Mouse (Mus musculus) midbrain, embryonic 16.5 days (tissue): ENCODE data around the gene Nek2. TPM values are rescaled to one million over a fixed set of nuclear protein-coding genes. Genes with fewer than 3 reads are reported as not detected.

Experiments used
- ATAC-seq: fragments of 200-750 bp; cut with Nextera tagmentation; 2 replicates; pipeline ENCODE4 v1.8.0; 2017; ENCODE audit warnings: moderate TSS enrichment
- H3K27ac ChIP-seq: fragments of 300-500 bp; sonication (generic); 2 replicates; pipeline ENCODE4 v1.5.1; 2014; ENCODE audit warnings: mild to moderate bottlenecking, low read length, mixed read lengths
- H3K27me3 ChIP-seq: fragments of 300-500 bp; sonication (generic); 2 replicates; pipeline ENCODE4 v1.6.1; 2014; ENCODE audit warnings: low read depth, low read length, mixed read lengths; ENCODE audit not compliant: control insufficient read depth, insufficient read depth
- H3K36me3 ChIP-seq: fragments of 300-500 bp; sonication (generic); 2 replicates; pipeline ENCODE4 v1.6.1; 2014; ENCODE audit warnings: mild to moderate bottlenecking, low read length, moderate library complexity, mixed read lengths; ENCODE audit not compliant: control insufficient read depth, insufficient read depth
- H3K4me1 ChIP-seq: fragments of 300-500 bp; sonication (generic); 2 replicates; pipeline ENCODE4 v1.6.1; 2014; ENCODE audit warnings: mild to moderate bottlenecking, low read length, mixed read lengths; ENCODE audit not compliant: control insufficient read depth, insufficient read depth
- H3K4me2 ChIP-seq: fragments of 300-500 bp; sonication (generic); 2 replicates; pipeline ENCODE4 v1.6.1; 2014; ENCODE audit warnings: mild to moderate bottlenecking, low read length, mixed read lengths
- H3K4me3 ChIP-seq: fragments of 300-500 bp; sonication (generic); 2 replicates; pipeline ENCODE4 v1.5.1; 2014; ENCODE audit warnings: low read depth, mild to moderate bottlenecking, low read length, moderate library complexity, mixed read lengths
- H3K9ac ChIP-seq: fragments of 300-500 bp; sonication (generic); 2 replicates; pipeline ENCODE4 v1.6.1; 2014; ENCODE audit warnings: low read depth, low read length, mixed read lengths
- H3K9me3 ChIP-seq: fragments of 300-500 bp; sonication (generic); replicated peaks from 2 replicates; pipeline ENCODE4 v1.6.1; 2014; ENCODE audit warnings: mild to moderate bottlenecking, low read length, mixed read lengths; ENCODE audit not compliant: control insufficient read depth, poor library complexity, severe bottlenecking
- WGBS: fragments of 180-500 bp; shearing (Covaris S2); extraction: QIAGEN DNeasy Blood & Tissue Kit; methylation state at CpG from one replicate; pipeline ENCODE4 v1.1.7; 2014; 5-methylcytosine and 5-hydroxymethylcytosine counted together
- polyA plus RNA-seq: library from polyadenylated mRNA; unstranded; fragments of >200 nt; fragmentation: Nextera tagmentation; extraction: Ambion mirVana; gene quantifications from 2 replicates; pipeline ENCODE4 v1.2.1, GENCODE M21; 2015

Nek2 gene
- polyA plus RNA-seq, 1 experiment from 2014 or later, result 4.7 TPM

GRCm38 (mm10) chr1:191861247-191861646 is 40.0 kb downstream of the Nek2 start:
- Histone ChIP-seq H3K36me3 (no peaks in the 10 kb centered on the region), H3K4me2 (no peak overlapping the region), H3K9me3 (peaks cover 4% of the 10 kb centered on the region; the same call in 1 of the 2 replicates), H3K27ac (no peak overlapping the region), H3K27me3 (no peaks in the 10 kb centered on the region), H3K4me3 (no peak overlapping the region), H3K4me1 (no peaks in the 10 kb centered on the region), H3K9ac (no peak overlapping the region)
- 92% methylated on average over 5 of the region's 5 CpGs for WGBS
- ATAC-seq, result no peak

GRCm38 (mm10) chr1:191863833-191864550 is 42.7 kb downstream of the Nek2 start:
- no peaks in the 10 kb centered on the region for H3K9me3 ChIP-seq
- H3K27me3 ChIP-seq, result no peaks in the 10 kb centered on the region
- WGBS, result 68% methylated on average over 4 of the region's 4 CpGs
- H3K4me1 ChIP-seq, result no peaks in the 10 kb centered on the region
- no peaks in the 10 kb centered on the region for H3K36me3 ChIP-seq
- no peak overlapping the region for H3K4me3 ChIP-seq
- no peak overlapping the region for H3K4me2 ChIP-seq
- H3K9ac ChIP-seq, result no peak overlapping the region
- H3K27ac ChIP-seq, result no peak overlapping the region
- no peak for ATAC-seq

GRCm38 (mm10) chr1:191864551-191865027 is 43.3 kb downstream of the Nek2 start:
- H3K4me2 ChIP-seq, result no peak overlapping the region
- H3K9ac ChIP-seq, result no peak overlapping the region
- no peaks in the 10 kb centered on the region for H3K4me1 ChIP-seq
- no peaks in the 10 kb centered on the region for H3K27me3 ChIP-seq
- 89% methylated on average over 8 of the region's 8 CpGs for WGBS
- H3K27ac ChIP-seq, result no peak overlapping the region
- no peaks in the 10 kb centered on the region for H3K9me3 ChIP-seq
- H3K36me3 ChIP-seq, result no peaks in the 10 kb centered on the region
- ATAC-seq, result no peak
- H3K4me3 ChIP-seq, result no peak overlapping the region

GRCm38 (mm10) chr1:191872076-191872710 is 50.9 kb downstream of the Nek2 start:
- Histone ChIP-seq H3K36me3 (no peaks in the 10 kb centered on the region), H3K27me3 (no peaks in the 10 kb centered on the region), H3K9ac (no peak overlapping the region), H3K27ac (no peak overlapping the region), H3K9me3 (no peaks in the 10 kb centered on the region), H3K4me2 (no peak overlapping the region), H3K4me3 (no peak overlapping the region), H3K4me1 (no peaks in the 10 kb centered on the region)
- no peak for ATAC-seq
- 85% methylated on average over 6 of the region's 6 CpGs for WGBS

- Histone ChIP-seq H3K9me3 (no peaks in the 10 kb centered on the region), H3K27me3 (no peaks in the 10 kb centered on the region), H3K27ac (no peak overlapping the region), H3K36me3 (no peaks in the 10 kb centered on the region), H3K4me2 (no peak overlapping the region), H3K4me3 (no peak overlapping the region), H3K9ac (no peak overlapping the region), H3K4me1 (no peaks in the 10 kb centered on the region)
- ATAC-seq, result no peak
- 84% methylated on average over 7 of the region's 7 CpGs for WGBS
These were observed 53.8 kb downstream of the Nek2 start for GRCm38 (mm10) chr1:191875006-191875405.

GRCm38 (mm10) chr1:191875683-191876305 is 54.5 kb downstream of the Nek2 start:
- H3K4me3 ChIP-seq, result no peak overlapping the region
- H3K27me3 ChIP-seq, result no peaks in the 10 kb centered on the region
- no peaks in the 10 kb centered on the region for H3K4me1 ChIP-seq
- no peak overlapping the region for H3K9ac ChIP-seq
- no peaks in the 10 kb centered on the region for H3K9me3 ChIP-seq
- ATAC-seq, result no peak
- no peak overlapping the region for H3K27ac ChIP-seq
- 81% methylated on average over 9 of the region's 9 CpGs for WGBS
- no peaks in the 10 kb centered on the region for H3K36me3 ChIP-seq
- H3K4me2 ChIP-seq, result no peak overlapping the region

- H3K27ac ChIP-seq, result no peak overlapping the region
- 75% methylated on average over 10 of the region's 10 CpGs for WGBS
- H3K4me1 ChIP-seq, result no peaks in the 10 kb centered on the region
- no peak overlapping the region for H3K9ac ChIP-seq
- H3K27me3 ChIP-seq, result no peaks in the 10 kb centered on the region
- ATAC-seq, result no peak
- no peaks in the 10 kb centered on the region for H3K9me3 ChIP-seq
- no peaks in the 10 kb centered on the region for H3K36me3 ChIP-seq
- no peak overlapping the region for H3K4me2 ChIP-seq
- H3K4me3 ChIP-seq, result no peak overlapping the region
These were observed 56.4 kb downstream of the Nek2 start for GRCm38 (mm10) chr1:191877681-191878080.

- ATAC-seq, result no peak
- Histone ChIP-seq H3K4me1 (no peaks in the 10 kb centered on the region), H3K9ac (no peak overlapping the region), H3K27ac (no peak overlapping the region), H3K27me3 (no peaks in the 10 kb centered on the region), H3K36me3 (no peaks in the 10 kb centered on the region), H3K4me2 (no peak overlapping the region), H3K4me3 (no peak overlapping the region), H3K9me3 (no peaks in the 10 kb centered on the region)
- WGBS, result 46% methylated on average over 4 of the region's 4 CpGs
These were observed 57.3 kb downstream of the Nek2 start for GRCm38 (mm10) chr1:191878518-191878921.

- H3K4me3 ChIP-seq, result no peak overlapping the region
- no peaks in the 10 kb centered on the region for H3K9me3 ChIP-seq
- no peak for ATAC-seq
- no peak overlapping the region for H3K4me2 ChIP-seq
- 97% methylated on average over 3 of the region's 3 CpGs for WGBS
- no peak overlapping the region for H3K27ac ChIP-seq
- no peaks in the 10 kb centered on the region for H3K27me3 ChIP-seq
- H3K9ac ChIP-seq, result no peak overlapping the region
- H3K36me3 ChIP-seq, result no peaks in the 10 kb centered on the region
- H3K4me1 ChIP-seq, result no peaks in the 10 kb centered on the region
These were observed 59.0 kb downstream of the Nek2 start for GRCm38 (mm10) chr1:191880247-191880646.
